Mouse (Mus musculus) monocyte, adult 5-6 weeks (primary cell): ENCODE data around the gene Lurap1. TPM values are rescaled to one million over a fixed set of nuclear protein-coding genes. Genes with fewer than 3 reads are reported as not detected.

ENCODE experiments used
- ATAC-seq: fragments of 153-309, 156-312 bp; replicated peaks from 2 replicates; pipeline ENCODE4 v1.8.0; 2017; ENCODE audit warnings: mild to moderate bottlenecking; ENCODE audit not compliant: low TSS enrichment, insufficient number of reproducible peaks, severe bottlenecking, poor library complexity, low FRiP score
- total RNA-seq: library from RNA; stranded (forward); fragments of 200-1000, 200-491, 200-594 nt; gene quantifications from 3 replicates; pipeline ENCODE4 v1.2.3, GENCODE M21; 2017

The Lurap1 gene
- total RNA-seq, 1 experiment from 2014 or later = 0.19 TPM

DNA sequence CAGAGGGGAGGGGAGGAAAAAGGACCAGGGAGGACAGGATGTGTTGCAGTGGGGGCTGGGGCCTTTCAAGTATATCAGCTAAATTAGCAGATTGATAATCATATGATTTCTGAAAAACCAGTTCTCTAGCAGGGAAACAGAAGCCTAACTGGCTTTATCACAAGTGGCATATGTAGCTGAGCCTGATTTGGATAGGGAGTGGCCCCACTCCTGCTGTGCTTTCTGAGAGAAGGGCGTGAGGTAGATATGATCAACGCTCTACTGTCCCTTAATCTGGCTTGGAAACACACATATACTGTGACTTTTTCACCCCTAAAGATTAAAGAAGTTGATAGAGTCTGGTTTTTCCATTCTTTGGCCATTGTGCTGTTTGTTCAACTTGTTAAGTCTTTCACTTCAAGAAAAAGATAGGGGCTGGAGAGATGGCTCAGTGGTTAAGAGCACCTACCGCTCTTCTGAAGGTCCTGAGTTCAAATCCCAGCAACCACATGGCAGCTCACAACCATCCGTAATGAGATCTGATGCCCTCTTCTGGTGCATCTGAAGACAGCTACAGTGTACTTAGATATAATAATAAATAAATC is 25.2 kb downstream of the Lurap1 start:
- no peak for ATAC-seq

DNA sequence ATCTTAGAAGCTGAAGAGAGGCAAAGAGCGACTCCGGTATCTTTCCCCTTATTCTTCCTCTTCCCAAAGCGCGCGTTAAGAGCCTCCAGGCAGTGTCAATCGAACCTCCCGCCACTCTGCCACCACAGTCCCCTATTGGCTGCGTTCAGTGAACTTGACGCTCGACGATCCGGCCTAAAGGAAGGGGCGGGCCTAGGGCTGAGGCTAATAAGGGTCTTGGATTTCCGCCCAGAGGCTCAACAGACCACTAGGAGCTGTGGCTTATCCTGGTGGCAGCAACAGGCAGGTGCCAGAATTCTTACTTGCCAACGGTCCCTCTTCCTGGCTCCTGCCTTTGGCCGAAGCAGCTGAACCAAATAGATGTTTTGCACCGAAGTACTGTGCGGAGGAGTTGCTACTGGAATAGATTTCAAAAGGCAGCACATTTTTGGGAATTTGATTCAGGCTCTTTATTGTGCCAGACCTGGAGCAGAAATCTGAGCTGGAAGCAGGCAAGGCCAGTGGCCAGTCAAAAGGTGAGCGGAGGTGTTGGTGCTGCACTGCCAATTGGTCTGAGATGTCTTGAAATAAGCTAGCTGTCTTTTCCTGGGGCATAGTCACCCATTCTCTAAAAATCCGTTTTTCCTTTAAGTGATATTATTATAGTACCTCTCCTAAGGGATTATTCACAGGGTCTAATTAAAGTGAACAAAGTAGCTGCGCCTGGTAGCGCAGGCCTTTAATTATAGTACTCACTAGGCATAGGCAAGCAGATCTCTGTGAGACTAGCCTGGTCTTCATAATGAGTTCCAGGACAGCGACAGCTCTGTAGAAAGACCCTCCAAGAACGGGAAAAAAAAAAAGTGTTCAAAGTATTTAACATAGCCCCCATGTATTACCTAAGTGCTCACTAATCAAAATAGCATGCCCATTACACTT is 27.3 kb downstream of the Lurap1 start, which contains the start of the genes Rad54l and Pomgnt1:
Gene Rad54l (minus strand): TSS at position 89 of the 918 bp plus-strand sequence.
Gene Pomgnt1 (plus strand): TSS at position 239 of the 918 bp plus-strand sequence.
- peak; percentile 96 for ATAC-seq

DNA sequence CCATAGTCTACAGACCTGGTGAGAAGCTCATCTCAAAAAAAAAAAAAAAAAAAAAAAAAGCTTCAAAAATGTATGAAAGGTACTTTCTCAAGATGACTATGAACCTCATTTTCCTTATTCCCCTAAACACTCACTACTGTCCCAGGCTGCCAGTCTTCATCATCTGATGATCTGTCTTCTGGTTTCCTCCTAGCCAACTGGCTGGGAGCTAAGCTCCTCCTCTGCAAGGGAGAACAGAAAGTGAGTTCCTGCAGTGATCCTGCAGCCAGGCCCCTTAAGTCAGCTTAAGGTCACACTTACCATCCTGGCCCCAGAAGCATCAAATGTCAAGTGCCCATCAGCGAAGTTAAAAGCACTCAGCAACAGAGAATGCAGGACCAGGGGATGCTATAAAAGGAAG is 28.4 kb downstream of the Lurap1 start:
- 0 out of 2 replicates have a peak, but pooled peaks have one; percentile 28 for ATAC-seq

DNA sequence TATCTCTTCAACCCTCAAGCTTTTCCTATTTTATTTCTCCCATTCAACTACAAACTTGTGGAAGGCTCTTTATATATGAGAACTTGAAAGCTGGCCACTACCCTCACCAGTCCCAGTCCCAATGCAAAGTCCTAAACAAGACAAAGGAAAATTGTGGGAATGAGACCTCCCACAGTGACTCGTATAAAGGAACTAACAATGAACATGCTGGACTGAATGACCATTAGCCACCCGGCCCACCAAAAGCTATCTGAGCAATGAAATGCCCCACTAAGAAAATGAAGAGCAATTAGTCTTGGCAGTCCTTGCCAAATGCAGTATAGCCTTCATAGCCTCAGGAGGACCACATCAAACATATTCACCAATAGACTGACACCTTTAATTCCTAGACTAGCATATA is 39.7 kb downstream of the Lurap1 start:
- no peak for ATAC-seq

DNA sequence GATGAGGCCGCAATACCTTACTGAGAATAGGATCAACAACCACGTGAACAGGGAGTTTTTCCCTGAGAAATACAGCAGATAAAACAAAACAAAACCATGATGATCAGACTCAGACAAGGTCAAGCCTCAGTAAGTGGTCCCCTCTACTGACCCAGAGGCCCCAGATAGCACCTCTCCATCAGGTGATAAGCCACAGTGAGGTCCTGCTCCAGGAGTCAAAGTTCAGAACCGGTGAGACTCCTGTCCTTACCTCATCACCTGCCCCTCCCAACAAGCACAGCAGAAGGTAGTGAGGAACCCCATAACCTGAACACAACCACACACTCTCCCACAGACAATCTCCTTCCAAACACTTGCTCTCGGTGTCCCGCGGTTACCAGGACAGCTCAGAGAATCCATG is 40.4 kb downstream of the Lurap1 start:
- no peak for ATAC-seq

DNA sequence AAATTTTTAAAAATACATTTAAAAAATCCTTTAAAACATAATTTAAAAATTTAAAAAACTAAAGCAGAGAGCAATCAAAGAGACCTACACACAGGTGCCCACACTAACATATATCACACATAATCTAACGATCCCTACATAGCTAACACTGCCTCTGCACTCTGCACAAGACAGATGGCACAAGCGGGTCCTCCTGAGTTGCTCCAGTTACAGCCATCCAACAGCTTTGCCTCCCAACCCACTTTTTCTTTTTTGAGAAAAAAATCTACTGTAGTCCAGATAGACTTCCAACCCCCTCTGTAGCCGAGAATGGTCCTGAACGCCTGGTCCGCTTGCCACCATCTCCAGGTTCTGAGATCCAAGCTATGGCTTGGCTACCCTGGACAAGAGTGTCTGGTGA is 45.9 kb downstream of the Lurap1 start:
- no peak for ATAC-seq

DNA sequence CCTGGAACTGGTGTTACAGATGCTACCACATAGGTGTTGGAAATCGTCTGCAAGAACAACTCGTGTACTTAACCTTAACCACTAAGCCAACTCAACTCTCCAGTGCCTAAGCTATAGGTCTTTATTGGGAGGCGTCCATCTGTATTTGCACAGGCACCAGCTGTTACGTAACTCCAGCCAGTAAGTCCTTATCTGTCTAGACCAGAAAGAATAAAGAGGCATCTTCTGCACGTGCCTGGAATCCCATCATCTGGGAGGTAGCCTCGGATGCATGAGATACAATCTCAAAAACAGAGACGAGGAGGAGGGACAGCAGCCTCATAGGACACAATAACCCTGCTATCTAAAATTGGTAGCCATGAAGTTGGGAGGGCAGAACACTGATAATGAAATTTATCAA is 50.2 kb downstream of the Lurap1 start:
- no peak for ATAC-seq

DNA sequence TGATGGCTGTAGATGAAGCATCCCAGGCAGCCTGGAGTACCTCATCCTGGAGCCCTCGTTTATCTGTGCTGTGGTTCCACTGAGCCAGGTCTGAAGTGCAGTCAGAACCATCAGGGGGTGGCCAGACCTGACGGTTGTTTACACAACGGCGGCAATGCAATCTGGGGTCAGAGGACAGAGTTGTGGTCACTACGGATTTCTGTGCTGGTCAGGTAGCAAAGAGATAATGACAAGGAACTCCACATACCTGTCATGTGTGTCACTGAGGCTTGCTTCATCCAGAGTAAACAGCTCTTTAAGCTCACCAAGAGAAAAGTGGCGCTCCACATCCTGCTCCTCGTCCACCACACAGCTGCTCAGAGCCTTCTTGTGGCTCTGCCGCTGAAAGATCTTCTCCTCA is 53.9 kb downstream of the Lurap1 start:
- ATAC-seq = no peak

DNA sequence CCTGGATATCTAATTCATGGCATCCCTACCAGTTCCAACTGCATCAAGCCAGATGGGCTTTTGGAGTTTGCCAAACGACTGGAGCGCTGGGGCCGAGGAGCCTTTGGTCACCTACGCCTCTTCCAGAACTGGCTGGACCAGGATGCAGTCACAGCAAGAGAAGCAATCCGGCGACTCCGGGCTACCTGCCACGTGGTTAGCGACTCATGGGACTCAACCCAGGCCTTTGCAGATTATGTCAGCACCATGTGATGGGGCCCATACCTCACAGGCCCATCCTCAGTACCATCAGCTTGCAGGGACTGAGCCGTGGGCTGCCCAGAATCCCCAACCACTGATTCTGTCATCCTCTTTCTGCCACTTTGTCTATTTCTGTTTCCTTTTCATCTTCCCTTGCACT is 54.8 kb downstream of the Lurap1 start:
- no peak for ATAC-seq

DNA sequence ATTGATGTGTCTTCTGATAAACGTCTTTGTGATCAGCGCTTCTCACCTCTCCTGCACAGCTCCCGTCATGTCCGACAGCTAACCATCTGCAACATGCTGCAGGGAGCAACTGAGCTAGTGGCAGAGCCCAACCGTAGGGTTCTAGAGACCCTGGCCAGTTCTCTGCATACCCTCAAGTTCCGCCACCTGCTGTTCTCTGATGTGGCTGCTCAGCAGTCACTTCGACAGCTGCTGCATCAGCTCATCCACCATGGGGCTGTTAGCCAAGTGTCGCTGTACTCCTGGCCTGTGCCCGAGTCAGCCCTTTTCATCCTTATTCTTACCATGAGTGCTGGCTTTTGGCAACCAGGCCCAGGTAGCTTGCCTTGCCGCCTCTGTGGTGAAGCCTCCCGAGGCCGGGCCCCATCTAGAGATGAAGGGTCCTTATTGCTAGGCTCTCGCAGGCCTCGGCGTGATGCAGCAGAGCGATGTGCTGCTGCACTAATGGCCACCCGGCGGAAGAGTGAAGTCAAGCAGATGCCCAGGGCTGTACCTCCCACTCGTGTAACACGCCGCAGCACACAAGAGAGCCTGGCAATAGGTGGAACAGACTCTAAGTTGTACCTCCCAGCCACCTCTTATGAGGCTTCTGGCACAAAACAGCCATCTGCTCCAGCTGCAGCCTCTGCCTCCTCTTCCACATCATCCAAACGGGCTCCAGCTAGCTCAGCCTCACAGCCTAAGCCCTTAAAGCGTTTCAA is 62.5 kb downstream of the Lurap1 start:
- ATAC-seq = 0 out of 2 replicates have a peak, but pooled peaks have one; percentile 13

Other genes starting within 250 kb of the Lurap1 start
- gene Dmbx1, start 211.4 kb downstream of the Lurap1 start, total RNA-seq = not detected in 3 replicates
- 5.3 to 9.1 TPM (median 6.8 TPM) in 3 replicates for gene Faah, start 133.4 kb downstream of the Lurap1 start, total RNA-seq
- gene Nsun4, start 97.5 kb downstream of the Lurap1 start, total RNA-seq = 19.5 to 41.1 TPM (median 19.5 TPM) in 3 replicates
- gene Uqcrh, start 76.3 kb downstream of the Lurap1 start, total RNA-seq = 438 to 562 TPM (median 516 TPM) in 3 replicates
- 5.2 to 13.2 TPM (median 8.6 TPM) in 3 replicates for gene Lrrc41, start 76.1 kb downstream of the Lurap1 start, total RNA-seq
- gene Rad54l, start 27.6 kb downstream of the Lurap1 start, total RNA-seq = 1.1 to 2.1 TPM (median 1.2 TPM) in 3 replicates
- gene Pomgnt1, start 27.5 kb downstream of the Lurap1 start, total RNA-seq = 10.0 to 24.0 TPM (median 12.7 TPM) in 3 replicates
- gene Tspan1, start 16.3 kb upstream of the Lurap1 start, total RNA-seq = not detected in 3 replicates
- not detected in 3 replicates for gene 1700042G07Rik, start 22.0 kb upstream of the Lurap1 start, total RNA-seq
- gene Gm49337, start 22.0 kb upstream of the Lurap1 start, total RNA-seq = 0.76 TPM in 1 of 3 replicates, not detected in the others
- gene Pik3r3, start 70.3 kb upstream of the Lurap1 start, total RNA-seq = 0.87 to 2.9 TPM in 2 of 3 replicates, not detected in the other